Mouse (Mus musculus): ENCODE data around the gene Sfxn5. TPM values are rescaled to one million over a fixed set of nuclear protein-coding genes. Genes with fewer than 3 reads are reported as not detected.

Sfxn5 gene
- polyA plus RNA-seq, 1 experiment from 2014 or later = 8.3 TPM

DNA sequence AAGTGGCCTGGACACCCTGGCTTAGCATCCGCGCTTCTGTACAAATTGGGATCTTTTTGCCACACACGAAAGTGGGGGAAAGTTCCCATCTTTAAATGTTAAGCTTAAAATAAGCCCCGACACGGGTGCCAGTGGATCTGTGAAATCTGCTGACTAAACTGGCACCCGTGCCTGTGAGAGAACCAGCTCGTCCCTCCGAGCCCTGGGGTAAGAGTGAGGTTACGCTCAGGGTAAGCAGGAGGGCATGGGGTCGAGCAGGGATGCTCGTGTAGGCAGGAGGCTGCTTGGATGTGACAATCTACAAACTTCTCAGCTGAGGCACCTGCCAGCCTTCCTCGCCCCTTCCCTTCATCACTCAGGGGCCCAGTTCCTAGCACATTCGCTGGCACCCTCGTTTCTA lies 52.4 kb downstream of the Sfxn5 start:
- 82% methylated on average over 14 of the region's 14 CpGs for WGBS
- no peak for ATAC-seq (ENCODE audit: insufficient number of reproducible peaks, insufficient read depth, low FRiP score, low TSS enrichment, low read depth)
- no peak overlapping the region for H3K9ac ChIP-seq (replicated peaks)
- H3K27me3 ChIP-seq = no peaks in the 10 kb centered on the region
- H3K4me2 ChIP-seq = no peak overlapping the region
- no peak overlapping the region for H3K4me3 ChIP-seq (replicated peaks)
- no peaks in the 10 kb centered on the region for H3K36me3 ChIP-seq
- no peak overlapping the region for H3K27ac ChIP-seq
- peaks cover 6% of the 10 kb centered on the region; the same call in 1 of the 2 replicates for H3K4me1 ChIP-seq (replicated peaks)
- H3K9me3 ChIP-seq = no peaks in the 10 kb centered on the region

DNA sequence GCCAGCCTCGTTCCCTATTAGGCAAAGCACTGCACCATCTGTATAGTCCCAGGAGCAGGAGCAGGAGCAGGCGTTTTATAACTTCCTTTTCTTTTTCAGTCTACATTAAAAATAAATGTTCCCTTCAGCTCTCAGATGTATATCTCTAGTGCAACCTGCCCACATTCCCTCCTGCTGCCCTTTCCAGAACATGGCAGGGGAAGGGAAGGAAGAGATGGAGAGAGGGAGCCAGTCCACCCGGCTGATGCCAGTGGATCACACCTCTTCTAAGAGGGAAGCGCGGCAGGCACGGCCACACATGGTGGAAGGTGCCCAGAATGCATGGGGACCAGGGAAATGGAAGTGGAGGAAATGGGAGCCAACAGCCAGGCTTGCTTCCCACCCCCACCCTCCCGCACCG lies 56.7 kb downstream of the Sfxn5 start:
- Histone ChIP-seq H3K27me3 (no peaks in the 10 kb centered on the region; the same call in 1 of the 2 replicates), H3K4me2 (no peak overlapping the region), H3K9me3 (no peaks in the 10 kb centered on the region), H3K27ac (no peak overlapping the region), H3K4me1 (replicated peaks) (peaks cover 6% of the 10 kb centered on the region; the same call in 1 of the 2 replicates), H3K36me3 (no peaks in the 10 kb centered on the region), H3K9ac (replicated peaks) (no peak overlapping the region), H3K4me3 (replicated peaks) (no peak overlapping the region)
- ATAC-seq (ENCODE audit: insufficient number of reproducible peaks, insufficient read depth, low FRiP score, low TSS enrichment, low read depth) = no peak
- WGBS = 71% methylated on average over 8 of the region's 8 CpGs

GRCm38 (mm10) chr6:85272436-85272835 lies 60.8 kb downstream of the Sfxn5 start:
- H3K4me3 ChIP-seq (replicated peaks) = no peak overlapping the region
- no peak for ATAC-seq (ENCODE audit: insufficient number of reproducible peaks, insufficient read depth, low FRiP score, low TSS enrichment, low read depth)
- no peaks in the 10 kb centered on the region for H3K9me3 ChIP-seq
- H3K27ac ChIP-seq = no peak overlapping the region
- H3K4me1 ChIP-seq (replicated peaks) = peaks cover 16% of the 10 kb centered on the region
- no peak overlapping the region for H3K9ac ChIP-seq (replicated peaks)
- peaks cover 19% of the 10 kb centered on the region for H3K27me3 ChIP-seq
- WGBS = 83% methylated on average over 9 of the region's 9 CpGs
- no peak overlapping the region for H3K4me2 ChIP-seq
- H3K36me3 ChIP-seq = no peaks in the 10 kb centered on the region

- Histone ChIP-seq H3K9me3 (no peaks in the 10 kb centered on the region), H3K4me1 (replicated peaks) (peaks cover 48% of the 10 kb centered on the region), H3K27ac (no peak overlapping the region), H3K4me3 (replicated peaks) (no peak overlapping the region), H3K27me3 (peaks cover 35% of the 10 kb centered on the region), H3K9ac (replicated peaks) (no peak overlapping the region), H3K4me2 (no peak overlapping the region), H3K36me3 (no peaks in the 10 kb centered on the region)
- 46% methylated on average over 6 of the region's 6 CpGs for WGBS
- no peak for ATAC-seq (ENCODE audit: insufficient number of reproducible peaks, insufficient read depth, low FRiP score, low TSS enrichment, low read depth)
Measured at GRCm38 (mm10) chr6:85266060-85266459, 67.2 kb downstream of the Sfxn5 start.

DNA sequence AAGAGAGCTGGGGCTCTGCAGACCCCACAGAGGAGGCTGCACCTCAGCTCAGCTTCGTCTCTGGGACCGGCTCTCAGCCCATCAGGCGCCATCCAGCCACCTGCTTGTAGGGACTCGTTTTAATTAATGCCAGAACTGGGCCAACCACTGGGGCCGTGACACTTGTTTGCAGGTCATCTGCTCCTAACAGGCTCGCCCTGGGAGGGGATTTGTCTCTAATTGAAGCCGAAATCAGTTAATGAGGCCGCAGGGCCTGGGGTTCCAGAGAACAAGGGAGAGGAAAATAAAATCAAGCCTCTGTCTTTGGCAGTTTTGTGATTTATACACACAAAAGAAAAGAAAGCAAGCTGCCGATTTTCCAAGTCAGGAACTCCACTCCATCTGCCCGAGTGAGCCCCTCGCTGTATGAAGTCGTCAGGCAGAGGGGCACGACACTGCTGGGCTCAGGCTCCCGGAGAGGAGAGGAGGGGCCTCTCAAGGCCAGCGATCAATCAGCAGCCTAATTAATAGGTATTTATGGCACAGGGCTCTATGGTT lies 68.2 kb downstream of the Sfxn5 start:
- H3K9ac ChIP-seq (replicated peaks) = 0 out of 2 replicates have a peak overlapping the region, but pooled peaks have one; percentile 38
- ATAC-seq (ENCODE audit: insufficient number of reproducible peaks, insufficient read depth, low FRiP score, low TSS enrichment, low read depth) = no peak
- 2% methylated on average over 15 of the region's 15 CpGs for WGBS
- peak overlapping the region; percentile 39 for H3K4me2 ChIP-seq
- H3K27me3 ChIP-seq = peaks cover 35% of the 10 kb centered on the region
- H3K4me3 ChIP-seq (replicated peaks) = no peak overlapping the region
- no peak overlapping the region for H3K27ac ChIP-seq
- no peaks in the 10 kb centered on the region for H3K36me3 ChIP-seq
- peaks cover 48% of the 10 kb centered on the region for H3K4me1 ChIP-seq (replicated peaks)
- no peaks in the 10 kb centered on the region for H3K9me3 ChIP-seq

DNA sequence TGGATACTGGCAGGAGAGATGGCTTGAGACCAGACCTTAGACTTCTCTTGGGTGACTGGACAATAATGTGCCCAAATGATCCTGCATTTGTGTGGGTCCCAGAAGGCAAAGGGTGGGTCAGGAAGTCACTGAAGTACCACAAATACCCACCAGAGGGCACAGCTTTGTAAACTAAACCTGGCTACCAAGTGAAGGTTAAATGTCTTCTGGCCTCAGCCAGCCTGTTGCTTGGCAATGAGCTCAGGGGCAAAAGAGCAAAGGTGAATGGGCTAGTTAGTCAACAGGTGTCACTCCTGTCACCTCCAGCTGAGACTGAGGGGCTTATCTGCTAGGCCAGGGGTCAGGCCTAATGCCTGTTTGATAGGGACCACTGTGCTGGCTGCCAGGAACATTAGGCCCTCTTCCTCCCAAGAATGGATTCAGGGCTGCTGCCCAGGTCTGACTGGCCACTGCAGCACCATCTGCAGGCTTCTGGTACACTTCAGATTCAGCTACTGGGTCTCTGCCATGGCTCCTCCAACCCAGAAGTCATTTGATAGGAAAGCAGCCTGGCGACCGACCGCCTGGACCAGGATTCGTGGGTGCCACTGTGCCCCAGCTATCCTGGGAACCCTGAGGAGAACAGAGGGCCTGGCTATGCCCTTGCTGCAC lies 70.2 kb downstream of the Sfxn5 start:
- Histone ChIP-seq H3K9ac (replicated peaks) (0 out of 2 replicates have a peak overlapping the region, but pooled peaks have one; percentile 4), H3K9me3 (no peaks in the 10 kb centered on the region), H3K36me3 (no peaks in the 10 kb centered on the region), H3K4me1 (replicated peaks) (peaks cover 53% of the 10 kb centered on the region), H3K27ac (no peak overlapping the region), H3K4me2 (no peak overlapping the region), H3K27me3 (peaks cover 28% of the 10 kb centered on the region), H3K4me3 (replicated peaks) (no peak overlapping the region)
- ATAC-seq (ENCODE audit: insufficient number of reproducible peaks, insufficient read depth, low FRiP score, low TSS enrichment, low read depth) = no peak
- 88% methylated on average over 4 of the region's 4 CpGs for WGBS

GRCm38 (mm10) chr6:85259094-85259630 lies 74.1 kb downstream of the Sfxn5 start:
- Histone ChIP-seq H3K4me3 (replicated peaks) (no peak overlapping the region), H3K9me3 (no peaks in the 10 kb centered on the region), H3K4me1 (replicated peaks) (peaks cover 18% of the 10 kb centered on the region), H3K27ac (0 out of 2 replicates have a peak overlapping the region, but pooled peaks have one; percentile 13), H3K27me3 (peaks cover 19% of the 10 kb centered on the region), H3K4me2 (no peak overlapping the region), H3K9ac (replicated peaks) (no peak overlapping the region), H3K36me3 (no peaks in the 10 kb centered on the region)
- ATAC-seq (ENCODE audit: insufficient number of reproducible peaks, insufficient read depth, low FRiP score, low TSS enrichment, low read depth) = no peak
- WGBS = 35% methylated on average over 12 of the region's 12 CpGs

DNA sequence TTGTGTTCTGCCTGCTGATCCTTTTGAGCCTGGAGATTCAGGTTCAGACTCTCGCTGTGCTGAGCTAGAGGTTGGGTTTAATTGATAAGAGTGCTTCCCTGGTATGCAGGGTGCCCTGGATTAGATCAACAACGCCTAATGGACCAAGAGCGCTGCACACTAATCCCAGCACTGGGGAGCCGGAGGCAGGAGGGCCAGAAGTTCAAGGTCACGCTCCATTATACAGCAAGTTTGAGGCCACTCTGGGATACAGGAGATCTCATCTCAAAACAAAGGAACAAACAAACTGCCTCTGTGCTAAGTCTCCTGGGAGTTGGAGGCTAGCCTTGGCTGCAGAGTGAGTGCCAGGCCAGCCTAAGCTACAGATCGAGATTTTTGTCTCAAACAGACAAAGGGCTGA lies 77.6 kb downstream of the Sfxn5 start:
- Histone ChIP-seq H3K4me2 (no peak overlapping the region), H3K36me3 (no peaks in the 10 kb centered on the region), H3K4me3 (replicated peaks) (no peak overlapping the region), H3K4me1 (replicated peaks) (peaks cover 24% of the 10 kb centered on the region), H3K27me3 (0 out of 2 replicates have a peak, but pooled peaks cover 7% of the 10 kb centered on the region), H3K9ac (replicated peaks) (no peak overlapping the region), H3K27ac (no peak overlapping the region), H3K9me3 (no peaks in the 10 kb centered on the region)
- no peak for ATAC-seq (ENCODE audit: insufficient number of reproducible peaks, insufficient read depth, low FRiP score, low TSS enrichment, low read depth)
- WGBS = 80% methylated on average over 6 of the region's 6 CpGs

- ATAC-seq (ENCODE audit: insufficient number of reproducible peaks, insufficient read depth, low FRiP score, low TSS enrichment, low read depth) = no peak
- WGBS = 42% methylated on average over 7 of the region's 7 CpGs
- H3K9me3 ChIP-seq = no peaks in the 10 kb centered on the region
Measured at GRCm38 (mm10) chr6:85253994-85254541, 79.2 kb downstream of the Sfxn5 start.

GRCm38 (mm10) chr6:85253275-85253674 lies 79.9 kb downstream of the Sfxn5 start:
- ATAC-seq (ENCODE audit: insufficient number of reproducible peaks, insufficient read depth, low FRiP score, low TSS enrichment, low read depth) = no peak
- H3K9ac ChIP-seq (replicated peaks) = no peak overlapping the region
- no peak overlapping the region for H3K4me2 ChIP-seq
- no peaks in the 10 kb centered on the region for H3K9me3 ChIP-seq
- no peaks in the 10 kb centered on the region for H3K36me3 ChIP-seq
- WGBS = 73% methylated on average over 3 of the region's 3 CpGs
- no peak overlapping the region for H3K27ac ChIP-seq
- H3K4me1 ChIP-seq (replicated peaks) = peaks cover 15% of the 10 kb centered on the region
- no peak overlapping the region for H3K4me3 ChIP-seq (replicated peaks)
- H3K27me3 ChIP-seq = no peaks in the 10 kb centered on the region

More at GRCm38 (mm10) chr6:85253994-85254541, 79.2 kb downstream of the Sfxn5 start:
- Histone ChIP-seq H3K27ac (no peak overlapping the region), H3K4me1 (replicated peaks) (peaks cover 21% of the 10 kb centered on the region), H3K9ac (replicated peaks) (no peak overlapping the region), H3K36me3 (no peaks in the 10 kb centered on the region), H3K4me3 (replicated peaks) (no peak overlapping the region), H3K4me2 (no peak overlapping the region), H3K27me3 (0 out of 2 replicates have a peak, but pooled peaks cover 4% of the 10 kb centered on the region)

DNA sequence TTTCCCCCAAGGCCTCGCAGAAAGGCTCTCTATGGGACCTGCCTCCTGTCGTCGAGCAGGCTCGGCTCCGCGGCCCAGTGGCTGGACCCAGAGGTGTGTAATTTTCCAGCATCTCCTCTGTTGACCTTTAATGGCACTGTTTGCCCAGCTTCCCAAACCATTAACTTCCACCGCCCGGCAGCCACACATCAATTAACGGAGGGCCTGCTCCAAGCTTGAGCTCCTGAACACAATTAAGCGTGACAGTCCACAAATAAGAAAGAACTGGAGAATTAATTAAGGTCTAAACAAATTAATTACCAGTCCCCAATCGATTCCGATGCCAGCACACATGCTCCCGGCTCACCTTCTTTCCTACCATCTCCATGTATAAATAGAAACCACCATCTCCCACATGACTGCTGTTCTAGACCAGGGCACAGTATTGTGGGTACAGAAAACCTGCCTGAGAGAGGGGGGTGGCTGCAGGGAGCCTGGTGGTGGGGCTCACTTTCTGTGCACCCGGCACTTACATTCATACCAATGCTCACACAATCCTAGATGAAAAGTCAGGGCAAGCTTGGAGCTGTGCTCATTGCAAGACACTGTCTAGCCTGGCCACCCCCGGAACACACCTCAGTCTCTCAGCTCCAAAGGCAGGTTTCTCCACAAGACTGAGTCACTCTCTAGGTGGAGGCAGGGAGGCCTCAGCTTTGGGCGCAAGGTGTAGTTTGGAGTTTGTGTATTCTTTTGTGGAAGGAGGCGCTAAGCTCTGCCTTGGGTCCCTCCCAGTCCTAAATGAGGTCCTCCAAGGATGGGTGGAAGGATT lies 80.8 kb downstream of the Sfxn5 start:
- Histone ChIP-seq H3K27me3 (no peaks in the 10 kb centered on the region), H3K27ac (no peak overlapping the region), H3K9ac (replicated peaks) (no peak overlapping the region), H3K36me3 (no peaks in the 10 kb centered on the region), H3K4me3 (replicated peaks) (no peak overlapping the region), H3K9me3 (no peaks in the 10 kb centered on the region), H3K4me1 (replicated peaks) (peaks cover 15% of the 10 kb centered on the region), H3K4me2 (no peak overlapping the region)
- ATAC-seq (ENCODE audit: insufficient number of reproducible peaks, insufficient read depth, low FRiP score, low TSS enrichment, low read depth) = no peak
- WGBS = 67% methylated on average over 17 of the region's 17 CpGs

Data from limb, embryonic 12.5 days (tissue).